Mouse (Mus musculus) stomach, embryonic 16.5 days (tissue): ENCODE measurements at regions not wholly inside any gene's neighbourhood (a gene's known extent, or its start where the extent isn't known, plus 50 kb on each side); places are given as distances from the start of the nearest gene placed in this dataset.

Experiments
- ATAC-seq: fragments of 200-750 bp; cut with Nextera tagmentation; 2 replicates; pipeline ENCODE4 v1.8.0; 2017; ENCODE audit warnings: moderate number of reproducible peaks, moderate TSS enrichment; ENCODE audit not compliant: insufficient read depth, low FRiP score
- H3K27ac ChIP-seq: fragments of 300-500 bp; sonication (generic); 2 replicates; pipeline ENCODE4 v1.5.1; 2014; ENCODE audit warnings: low read length
- H3K27me3 ChIP-seq: fragments of 300-500 bp; sonication (generic); 2 replicates; pipeline ENCODE4 v1.6.1; 2014; ENCODE audit warnings: low read length, control low read depth, mixed read lengths; ENCODE audit not compliant: control insufficient read depth, insufficient read depth
- H3K36me3 ChIP-seq: fragments of 300-500 bp; sonication (generic); 2 replicates; pipeline ENCODE4 v1.6.1; 2014; ENCODE audit warnings: low read length; ENCODE audit not compliant: control insufficient read depth, insufficient read depth
- H3K4me1 ChIP-seq: fragments of 300-500 bp; sonication (generic); 2 replicates; pipeline ENCODE4 v1.6.1; 2014; ENCODE audit warnings: low read length, control low read depth, mixed read lengths; ENCODE audit not compliant: control insufficient read depth, insufficient read depth
- H3K4me2 ChIP-seq: fragments of 300-500 bp; sonication (generic); 2 replicates; pipeline ENCODE4 v1.6.1; 2014; ENCODE audit warnings: low read depth, low read length, mixed read lengths
- H3K4me3 ChIP-seq: fragments of 300-500 bp; sonication (generic); replicated peaks from 2 replicates; pipeline ENCODE4 v1.5.1; 2014; ENCODE audit warnings: mild to moderate bottlenecking, low read length
- H3K9ac ChIP-seq: fragments of 300-500 bp; sonication (generic); 2 replicates; pipeline ENCODE4 v1.6.1; 2014; ENCODE audit warnings: low read length
- H3K9me3 ChIP-seq: fragments of 300-500 bp; sonication (generic); replicated peaks from 2 replicates; pipeline ENCODE4 v1.6.1; 2016; ENCODE audit warnings: low read length, control low read depth; ENCODE audit not compliant: control insufficient read depth
- WGBS: fragments of 180-500 bp; shearing (Covaris S2); extraction: QIAGEN DNeasy Blood & Tissue Kit; methylation state at CpG from one replicate; pipeline ENCODE4 v1.1.7; 2014; 5-methylcytosine and 5-hydroxymethylcytosine counted together

DNA sequence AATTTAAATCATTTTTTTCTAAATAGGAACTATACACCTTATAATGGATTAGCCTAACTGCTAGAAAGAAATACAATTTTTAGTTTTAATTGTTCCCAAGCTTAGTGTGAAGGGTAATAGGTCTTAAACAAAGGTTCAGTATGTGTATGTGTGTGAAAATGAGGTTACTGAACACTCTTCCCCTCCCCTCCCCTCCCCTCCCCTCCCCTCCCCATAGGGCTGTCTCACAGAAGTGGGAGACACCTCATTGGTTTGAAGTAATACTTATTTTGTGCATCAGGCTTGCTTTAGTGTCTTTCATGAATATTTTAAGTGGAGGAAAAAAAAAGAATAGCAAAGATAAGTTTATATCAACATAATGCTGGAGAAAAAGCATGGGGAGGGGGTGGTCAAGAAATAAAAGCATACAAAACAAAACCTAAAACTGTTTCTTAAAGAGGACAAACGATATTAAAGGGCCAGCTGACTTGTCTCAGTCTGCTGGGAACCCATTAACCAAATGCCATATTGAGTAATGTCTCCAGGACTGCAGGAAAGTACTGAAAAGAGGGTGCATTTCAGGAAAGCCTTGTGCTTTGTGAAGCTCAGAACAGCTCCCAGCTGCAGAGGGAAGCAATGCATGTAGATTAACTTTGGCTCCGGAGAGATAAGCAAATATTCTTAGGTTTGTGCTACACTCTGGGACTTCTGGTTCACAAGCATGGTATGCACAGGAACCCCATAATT is 59.2 kb downstream of the Csl start:
- 28% methylated on average over 2 of the region's 2 CpGs for WGBS
- no peak for ATAC-seq
- H3K27me3 ChIP-seq: no peaks in the 10 kb centered on the region
- H3K36me3 ChIP-seq: no peaks in the 10 kb centered on the region
- no peak overlapping the region for H3K4me2 ChIP-seq
- H3K27ac ChIP-seq: 0 out of 2 replicates have a peak overlapping the region, but pooled peaks have one; percentile 33
- H3K9ac ChIP-seq: no peak overlapping the region
- no peaks in the 10 kb centered on the region for H3K4me1 ChIP-seq
- H3K4me3 ChIP-seq: no peak overlapping the region
- H3K9me3 ChIP-seq: no peaks in the 10 kb centered on the region
